Mouse (Mus musculus) layer of hippocampus, adult 11-12 months (tissue): ENCODE data around the gene Ubac2.

Experiments
- DNase-seq: peaks from one replicate; pipeline ENCODE4 v3.0.0; 2022; ENCODE audit warnings: low spot score

Gene Ubac2

GRCm38 (mm10) chr14:121922731-121923130, 44.3 kb downstream of the Ubac2 start:
- no peak for DNase-seq

GRCm38 (mm10) chr14:121924876-121925275, 46.5 kb downstream of the Ubac2 start:
- DNase-seq, result no peak

- no peak for DNase-seq
Observed at GRCm38 (mm10) chr14:121926901-121927300, 48.5 kb downstream of the Ubac2 start.

- DNase-seq, result no peak
Observed at GRCm38 (mm10) chr14:121927451-121927850, 49.0 kb downstream of the Ubac2 start.

- DNase-seq, result peak; percentile 70
Observed at GRCm38 (mm10) chr14:121928375-121929137, 50.1 kb downstream of the Ubac2 start.

GRCm38 (mm10) chr14:121929243-121929951, 51.0 kb downstream of the Ubac2 start:
- no peak for DNase-seq

- DNase-seq, result no peak
Observed at GRCm38 (mm10) chr14:121930731-121931383, 52.4 kb downstream of the Ubac2 start.

- DNase-seq, result no peak
Observed at GRCm38 (mm10) chr14:121931594-121931993, 53.2 kb downstream of the Ubac2 start.

- no peak for DNase-seq
Observed at GRCm38 (mm10) chr14:121932180-121932579, 53.8 kb downstream of the Ubac2 start.

DNA sequence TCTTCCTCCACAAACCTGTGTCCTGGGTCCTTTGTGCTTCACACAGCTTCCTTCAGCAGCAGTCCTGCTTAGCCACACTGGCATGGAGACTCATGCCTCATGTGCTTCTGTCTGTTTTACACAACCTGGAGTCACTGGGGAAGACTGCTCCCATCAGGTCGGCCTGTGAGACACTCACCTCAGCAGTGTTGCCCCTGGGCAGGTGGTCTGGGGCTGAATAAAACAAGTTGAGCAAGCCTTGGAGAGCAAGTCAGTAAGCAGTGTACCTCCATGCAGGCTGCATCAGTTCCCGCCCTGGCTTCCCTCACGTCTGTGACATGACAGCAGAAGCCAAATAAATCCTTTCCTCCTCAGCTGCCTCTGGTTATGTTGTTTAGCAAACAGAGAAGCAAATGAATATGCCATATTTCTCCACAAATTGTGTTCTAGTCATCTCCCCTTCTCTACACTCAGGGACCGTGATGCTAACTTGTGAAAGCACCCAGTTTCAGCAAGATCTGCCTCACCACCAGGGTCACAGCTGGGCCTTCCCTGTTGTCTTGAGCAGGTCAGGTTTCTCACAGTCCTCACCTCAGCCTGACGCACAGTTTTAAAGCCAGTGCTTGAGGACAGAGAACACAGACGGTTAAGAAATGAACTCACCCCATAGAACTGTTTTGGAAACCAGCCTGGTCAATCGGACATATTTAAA, 55.6 kb downstream of the Ubac2 start:
- DNase-seq, result no peak

DNA sequence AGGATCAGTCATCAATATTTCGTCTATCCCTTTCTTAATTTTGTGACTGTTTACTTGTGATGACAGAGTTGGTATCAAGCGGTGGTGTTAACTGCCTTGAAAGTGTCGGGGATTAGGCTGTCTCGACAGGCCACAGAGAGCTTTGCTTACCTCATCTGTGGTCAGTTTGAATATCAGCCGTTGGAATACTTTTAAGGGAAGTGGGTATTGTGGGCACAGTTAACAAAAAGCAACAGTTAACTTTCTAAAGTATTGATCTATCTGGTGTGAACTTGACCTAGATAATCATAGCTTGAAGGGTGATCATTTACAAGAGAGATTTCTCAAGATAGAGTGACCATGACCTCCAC, 56.2 kb downstream of the Ubac2 start:
- no peak for DNase-seq

DNA sequence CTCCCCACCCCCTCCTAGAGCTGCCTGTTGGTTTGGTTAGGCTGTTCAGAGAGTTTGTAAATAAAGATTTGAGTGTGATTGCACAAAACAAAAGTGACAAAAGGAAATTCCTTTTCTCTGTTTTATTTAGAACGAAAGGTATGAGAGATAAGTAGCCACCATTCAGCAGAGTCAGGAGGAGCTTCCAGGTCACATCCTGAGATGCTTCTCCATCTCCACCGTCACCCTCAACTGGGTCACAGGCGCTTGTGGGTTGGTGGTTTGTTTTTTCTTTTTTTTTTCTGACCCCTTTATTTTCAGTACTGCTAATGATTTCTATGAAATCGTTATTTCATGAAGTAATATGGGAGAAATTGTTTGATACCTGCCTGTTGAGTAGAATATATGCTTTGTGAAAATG, 57.9 kb downstream of the Ubac2 start:
- DNase-seq, result no peak

- DNase-seq, result no peak
Observed at GRCm38 (mm10) chr14:121936856-121937255, 58.4 kb downstream of the Ubac2 start.

DNA sequence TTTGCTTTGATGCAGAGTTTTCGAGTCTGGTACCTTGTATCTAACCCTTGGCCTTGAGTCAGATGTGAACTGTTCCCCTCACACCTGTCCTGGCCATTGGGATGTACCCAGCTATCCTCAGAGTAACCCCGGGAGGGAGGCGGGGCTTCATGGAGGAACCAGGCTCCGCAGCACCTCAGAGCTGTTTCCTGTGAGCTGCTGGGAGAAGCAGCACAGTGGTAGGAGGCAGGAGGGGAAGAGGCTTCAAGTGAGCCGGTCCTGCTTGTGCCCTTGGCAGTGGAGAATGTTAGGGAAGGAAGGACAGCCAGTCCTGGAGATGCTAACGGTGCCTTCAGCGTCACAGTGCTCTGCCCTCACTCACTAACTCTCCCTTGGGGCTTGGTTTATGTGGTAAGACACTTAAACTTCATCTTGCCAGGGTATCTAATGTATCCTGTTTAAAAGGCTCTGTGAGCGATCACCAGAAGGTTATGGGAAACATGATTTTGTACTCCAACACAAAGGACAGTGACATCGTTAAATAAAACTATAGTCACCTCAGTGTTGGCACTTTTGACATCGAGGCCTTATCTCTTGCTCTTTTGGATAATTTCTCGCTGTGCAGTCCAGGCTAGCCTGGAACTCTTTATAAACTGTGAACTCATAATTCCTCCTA, 59.3 kb downstream of the Ubac2 start:
- no peak for DNase-seq

GRCm38 (mm10) chr14:121938256-121939191, 60.1 kb downstream of the Ubac2 start:
- DNase-seq, result no peak

DNA sequence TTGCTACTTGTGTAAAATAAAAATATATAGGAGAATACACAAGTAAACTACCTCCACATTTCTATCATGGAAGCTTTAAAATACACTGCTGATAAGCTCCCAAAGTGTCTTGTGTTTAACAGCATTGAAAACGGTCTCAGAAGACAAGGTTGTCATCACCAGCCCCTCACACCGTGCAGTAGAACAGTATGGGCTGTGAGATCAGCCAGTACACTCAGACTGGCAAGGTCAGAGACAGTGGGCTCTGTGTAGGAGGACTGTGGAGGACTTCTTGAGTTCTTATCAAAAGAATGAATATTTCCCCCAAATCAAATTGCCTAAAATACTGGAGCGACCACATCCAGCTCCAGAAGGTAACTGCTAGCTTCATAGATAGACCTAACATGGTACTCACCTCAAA, 61.2 kb downstream of the Ubac2 start:
- no peak for DNase-seq

- DNase-seq, result no peak
Observed at GRCm38 (mm10) chr14:121946131-121946530, 67.7 kb downstream of the Ubac2 start.

DNA sequence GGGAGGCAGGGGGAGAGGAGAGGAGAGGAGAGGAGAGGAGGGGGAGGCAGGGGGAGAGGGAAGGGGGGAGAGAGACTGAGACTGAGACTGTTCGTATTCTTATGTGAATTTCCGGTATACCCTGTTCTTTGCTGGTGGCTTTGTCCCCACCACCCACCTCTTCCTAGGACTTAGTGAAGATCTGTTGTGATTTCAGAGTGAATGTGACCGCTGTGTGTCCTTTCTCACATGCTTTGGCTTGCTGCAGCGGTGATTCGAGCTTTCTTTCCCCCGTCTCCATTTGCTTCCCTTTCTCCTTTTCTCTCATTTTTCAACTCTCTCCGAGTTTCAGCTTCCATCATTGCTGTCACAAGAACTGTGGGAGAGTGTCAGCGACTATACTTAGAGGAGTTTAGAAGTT, 68.3 kb downstream of the Ubac2 start:
- no peak for DNase-seq

GRCm38 (mm10) chr14:121947201-121947760, 68.9 kb downstream of the Ubac2 start:
- DNase-seq, result no peak

GRCm38 (mm10) chr14:121947966-121948365, 69.5 kb downstream of the Ubac2 start:
- DNase-seq, result no peak

DNA sequence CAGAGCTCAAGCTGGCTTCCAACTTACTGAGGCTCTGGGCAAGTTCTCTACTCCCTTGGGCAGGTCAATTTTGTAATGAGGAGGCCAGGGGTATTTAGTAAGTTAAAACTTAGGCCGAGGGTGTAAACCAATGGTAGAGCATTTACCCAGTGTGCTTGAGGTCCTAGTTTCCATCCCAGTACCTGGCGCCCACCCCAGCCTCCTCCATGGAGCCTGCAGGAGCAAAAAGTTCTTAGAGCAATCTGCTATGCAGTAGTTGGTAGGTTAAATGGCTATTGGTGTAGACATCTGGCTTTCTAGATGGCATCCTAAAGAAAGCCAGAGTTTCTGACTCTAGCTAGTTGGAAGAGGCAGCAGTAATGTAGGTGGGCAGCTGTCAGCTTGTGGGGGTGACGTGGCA, 71.0 kb downstream of the Ubac2 start:
- DNase-seq, result no peak
